Mouse (Mus musculus) kidney, adult 2 months (tissue): Measurements from ENCODE around the gene Dab2ip.

Experiments
- CTCF ChIP-seq: fragments of 200-500 bp; conservative IDR thresholded peaks from 2 replicates; pipeline ENCODE4 v1.5.1; 2011; ENCODE audit warnings: low read depth, mild to moderate bottlenecking, control low read depth, low read length, moderate library complexity, mixed read lengths; ENCODE audit not compliant: insufficient read depth, insufficient read length
- POLR2A ChIP-seq: fragments of 200-500 bp; IDR thresholded peaks from one replicate; pipeline ENCODE4 v1.6.1; 2011; ENCODE audit warnings: low read depth, low read length, control low read depth

DNA sequence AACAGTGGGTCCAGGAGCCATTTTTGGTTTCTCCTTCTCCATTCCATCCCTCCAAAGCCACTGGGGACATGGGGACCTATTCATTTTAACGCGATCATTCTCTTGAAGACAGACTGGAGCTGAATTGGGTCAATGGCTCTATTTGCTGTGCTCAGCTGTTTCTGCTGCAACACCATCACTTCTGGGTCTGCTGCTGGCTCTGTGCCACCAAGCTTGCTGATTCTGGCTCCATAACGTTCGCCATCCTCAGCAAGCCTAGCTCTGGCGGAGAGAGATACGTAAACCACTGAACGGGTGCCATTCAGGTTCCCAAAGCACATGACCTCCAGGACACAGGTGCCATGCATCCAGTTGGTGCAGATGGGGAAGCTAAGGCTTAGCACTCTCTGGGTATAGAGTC lies 128.0 kb downstream of the Dab2ip start:
- TF ChIP-seq POLR2A (no peak), CTCF (no peak)
